Mouse (Mus musculus): Measurements from ENCODE around the gene Cdc45.

GRCm38 (mm10) chr16:18811032-18811431 is 755 bp downstream of the Cdc45 start:
- TF ChIP-seq CTCF (IDR thresholded peaks at IDR 0.05; ENCODE audit: low read depth) (no peak), EP300 (IDR thresholded peaks at IDR 0.05; ENCODE audit: low read depth) (no peak)

Measured in liver, postnatal 0 days (tissue).